Mouse (Mus musculus) thymus, adult 2 months (tissue): ENCODE measurements around the gene Stoml3. TPM values are rescaled to one million over a fixed set of nuclear protein-coding genes. Genes with fewer than 3 reads are reported as not detected.

ENCODE experiments used
- DNase-seq: peaks from one replicate; pipeline ENCODE4 v3.0.0; 2021
- H3K27ac ChIP-seq: fragments of 200-500 bp; 2 replicates; pipeline ENCODE4 v1.5.1; 2012; ENCODE audit warnings: low read length, control low read depth; ENCODE audit not compliant: control insufficient read depth, insufficient read depth
- H3K27me3 ChIP-seq: fragments of 200-500 bp; 2 replicates; pipeline ENCODE4 v1.6.1; 2012; ENCODE audit warnings: mild to moderate bottlenecking, low read length, moderate library complexity, mixed read lengths; ENCODE audit not compliant: control insufficient read depth, insufficient read depth
- H3K36me3 ChIP-seq: fragments of 200-500 bp; 2 replicates; pipeline ENCODE4 v1.6.1; 2012; ENCODE audit warnings: mild to moderate bottlenecking, low read length, moderate library complexity; ENCODE audit not compliant: control insufficient read depth, insufficient read depth
- H3K4me1 ChIP-seq: fragments of 200-500 bp; replicated peaks from 2 replicates; pipeline ENCODE4 v1.6.1; 2012; ENCODE audit warnings: low read length; ENCODE audit not compliant: control insufficient read depth, insufficient read depth
- H3K4me3 ChIP-seq: fragments of 200-500 bp; 2 replicates; pipeline ENCODE4 v1.5.1; 2012; ENCODE audit warnings: mild to moderate bottlenecking, low read length, control low read depth, moderate library complexity; ENCODE audit not compliant: control insufficient read depth, insufficient read depth
- CTCF ChIP-seq: fragments of 200-500 bp; IDR thresholded peaks from 2 replicates; pipeline ENCODE4 v1.5.1; 2012; ENCODE audit warnings: mild to moderate bottlenecking, control low read depth, low read length, moderate library complexity, borderline replicate concordance; ENCODE audit not compliant: control insufficient read depth, poor library complexity, insufficient read depth; ENCODE audit errors: extremely low read depth
- POLR2A ChIP-seq: fragments of 200-500 bp; IDR thresholded peaks from 2 replicates; pipeline ENCODE4 v1.6.1; 2012; ENCODE audit warnings: mild to moderate bottlenecking, low read length, control low read depth, moderate library complexity; ENCODE audit not compliant: control insufficient read depth, poor library complexity, insufficient read depth; ENCODE audit errors: extremely low read depth
- WGBS: fragments of 180-500 bp; shearing (Covaris S2); methylation state at CpG from one replicate; pipeline ENCODE4 v1.1.7; 2018; 5-methylcytosine and 5-hydroxymethylcytosine counted together
- polyA plus RNA-seq: library from polyadenylated mRNA; depleted of rRNA; stranded (reverse); fragments of >200 nt; gene quantifications from 2 replicates; pipeline ENCODE4 v1.2.3, GENCODE M21; 2012

Stoml3 gene
- polyA plus RNA-seq, 1 experiment = 0.16 TPM

DNA sequence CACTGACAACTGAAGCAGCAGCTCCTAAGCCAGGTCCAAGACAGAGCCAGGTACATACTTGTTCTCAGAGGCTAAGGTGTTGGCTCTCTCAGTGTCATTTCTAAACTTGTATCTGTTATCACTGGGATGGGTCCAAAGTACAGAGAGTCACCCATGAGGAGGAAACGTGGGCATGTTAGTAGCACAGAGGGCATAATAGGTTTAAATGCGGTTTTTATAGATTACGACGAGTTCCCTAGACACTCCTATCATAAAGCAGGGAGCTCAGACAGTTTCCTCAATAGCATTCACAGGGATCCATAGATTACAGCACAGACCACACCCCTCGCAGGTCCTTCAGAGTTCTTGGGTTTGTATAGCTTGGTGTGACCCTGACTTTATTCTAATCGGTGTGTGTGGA, 34.4 kb upstream of the Stoml3 start:
- peaks cover 28% of the 10 kb centered on the region for H3K36me3 ChIP-seq
- WGBS = 97% methylated on average over 6 of the region's 6 CpGs
- DNase-seq = no peak

DNA sequence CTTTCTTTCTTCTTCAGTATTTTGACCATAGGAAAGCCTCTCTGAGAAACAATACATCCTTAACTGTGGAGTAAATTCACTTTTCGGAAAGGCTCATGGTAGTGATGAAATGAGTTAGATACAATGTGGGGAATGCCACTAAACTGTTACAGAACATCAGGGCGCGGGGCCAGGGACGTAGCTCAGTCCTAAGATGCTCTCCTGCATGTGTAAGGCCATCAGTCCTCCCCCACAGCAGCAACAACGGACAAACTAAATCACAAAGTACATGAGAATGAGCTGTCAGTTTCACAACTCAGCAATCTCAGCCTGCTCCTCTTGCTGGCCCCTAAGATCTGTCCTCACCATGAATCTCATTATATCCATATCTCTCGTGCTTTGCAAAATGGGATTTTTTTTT, 33.9 kb upstream of the Stoml3 start:
- TF ChIP-seq CTCF (no peak), POLR2A (no peak)
- no peak for DNase-seq
- no peak overlapping the region for H3K4me3 ChIP-seq
- whole genome bisulfite sequencing = 97% methylated on average over 6 of the region's 6 CpGs
- H3K27me3 ChIP-seq = no peaks in the 10 kb centered on the region
- H3K4me1 ChIP-seq = no peaks in the 10 kb centered on the region
- no peak overlapping the region for H3K27ac ChIP-seq
- peaks cover 28% of the 10 kb centered on the region for H3K36me3 ChIP-seq

More for the DNA sequence above, 34.4 kb upstream of the Stoml3 start:
- Histone ChIP-seq H3K27me3 (no peaks in the 10 kb centered on the region), H3K4me3 (no peak overlapping the region), H3K27ac (no peak overlapping the region), H3K4me1 (no peaks in the 10 kb centered on the region)
- TF ChIP-seq POLR2A = no peak
- no peak for TF ChIP-seq CTCF

DNA sequence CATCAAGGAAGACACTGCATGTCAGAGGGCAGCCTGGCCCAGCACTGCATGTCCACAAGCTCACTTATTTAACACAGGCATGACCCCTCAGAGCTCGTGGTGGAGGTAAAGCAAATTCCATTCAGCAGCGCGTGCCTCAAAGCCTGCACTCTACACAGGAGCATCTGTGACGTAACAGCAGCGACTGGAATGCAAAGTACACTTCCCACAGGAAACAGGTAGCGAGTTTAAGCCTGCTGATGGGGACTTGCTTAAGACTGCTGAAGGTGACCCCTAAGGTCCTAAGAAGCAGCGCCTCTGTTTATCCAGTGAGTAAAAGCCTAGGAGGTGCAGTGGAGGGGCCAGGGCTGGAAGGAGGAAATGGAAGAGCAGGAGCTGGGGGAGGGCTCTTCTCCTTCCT, 33.5 kb upstream of the Stoml3 start:
- Histone ChIP-seq H3K4me3 (no peak overlapping the region), H3K4me1 (no peaks in the 10 kb centered on the region), H3K36me3 (peaks cover 28% of the 10 kb centered on the region), H3K27me3 (no peaks in the 10 kb centered on the region), H3K27ac (no peak overlapping the region)
- whole genome bisulfite sequencing = 96% methylated on average over 7 of the region's 7 CpGs
- no peak for DNase-seq
- TF ChIP-seq POLR2A = no peak
- no peak for TF ChIP-seq CTCF

DNA sequence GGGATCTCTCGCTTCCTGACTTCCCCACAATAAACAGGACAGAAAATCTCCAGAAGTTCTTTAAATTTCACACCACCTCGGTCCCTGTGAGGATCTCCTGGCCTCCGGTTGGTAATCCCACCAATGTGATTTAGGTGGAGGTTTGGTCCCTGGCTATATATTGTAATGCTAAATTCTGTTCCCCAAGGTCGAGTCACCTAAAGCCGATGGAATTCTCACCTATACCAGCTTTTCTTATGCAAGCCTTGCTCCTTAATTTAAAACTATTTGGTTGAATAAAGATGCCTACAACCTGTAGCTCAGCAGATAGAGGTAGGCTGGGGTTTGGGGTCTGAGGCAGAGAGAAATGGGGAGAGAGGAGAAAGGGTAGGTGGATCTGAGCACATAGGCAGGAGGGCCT, 30.7 kb upstream of the Stoml3 start:
- WGBS = 98% methylated on average over 5 of the region's 5 CpGs
- no peak for DNase-seq
- Histone ChIP-seq H3K27ac (no peak overlapping the region), H3K4me1 (0 out of 2 replicates have a peak, but pooled peaks cover 2% of the 10 kb centered on the region), H3K27me3 (no peaks in the 10 kb centered on the region), H3K36me3 (peaks cover 11% of the 10 kb centered on the region), H3K4me3 (no peak overlapping the region)
- TF ChIP-seq CTCF (no peak), POLR2A (no peak)

DNA sequence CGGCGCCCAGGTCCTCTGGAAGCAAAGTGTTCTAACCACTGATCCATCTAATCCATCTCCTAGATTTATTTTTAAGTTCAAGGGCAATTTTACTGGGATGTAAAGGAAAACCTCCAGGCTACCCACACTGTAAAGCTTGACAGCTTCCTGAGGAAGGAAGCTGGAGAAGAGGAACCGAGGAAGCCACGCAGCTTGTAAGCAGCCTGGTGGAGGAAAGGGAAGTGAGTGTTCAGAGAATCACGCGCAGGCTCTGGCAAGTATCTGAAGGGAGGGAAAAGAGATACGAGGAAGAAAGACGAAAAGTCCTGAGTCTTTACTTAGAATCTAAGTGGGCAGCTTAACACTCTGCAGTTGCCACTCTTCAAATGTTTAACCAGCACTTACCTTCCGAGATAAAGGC, 28.3 kb upstream of the Stoml3 start:
- H3K27ac ChIP-seq = no peak overlapping the region
- peaks cover 8% of the 10 kb centered on the region for H3K36me3 ChIP-seq
- no peak for TF ChIP-seq CTCF
- no peak for TF ChIP-seq POLR2A
- H3K4me3 ChIP-seq = no peak overlapping the region
- no peaks in the 10 kb centered on the region for H3K27me3 ChIP-seq
- peaks cover 6% of the 10 kb centered on the region; the same call in 1 of the 2 replicates for H3K4me1 ChIP-seq
- WGBS = 68% methylated on average over 9 of the region's 9 CpGs
- DNase-seq = no peak

DNA sequence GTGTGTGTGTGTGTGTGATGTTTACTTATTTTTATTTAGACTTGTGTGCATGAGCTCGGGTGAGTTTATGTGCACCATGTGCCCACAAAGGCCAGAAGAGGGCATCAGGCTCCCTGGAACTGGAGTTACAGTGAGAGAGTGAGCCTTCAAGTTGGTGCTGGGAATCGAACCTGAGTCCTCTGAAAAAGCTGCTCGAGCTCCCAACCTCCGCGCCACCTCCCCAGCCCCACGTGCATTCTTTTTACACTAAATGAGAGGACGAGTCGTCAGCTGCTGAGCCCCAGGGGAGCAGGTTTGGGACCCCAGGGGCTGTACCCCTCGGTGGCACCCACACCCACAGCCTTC, 25.8 kb upstream of the Stoml3 start:
- no peak for TF ChIP-seq POLR2A
- no peak for TF ChIP-seq CTCF
- Histone ChIP-seq H3K36me3 (peaks cover 3% of the 10 kb centered on the region), H3K4me3 (peak overlapping the region; percentile 66), H3K27me3 (no peaks in the 10 kb centered on the region), H3K4me1 (peaks cover 15% of the 10 kb centered on the region), H3K27ac (peak overlapping the region; percentile 65; the same call in 1 of the 2 replicates)
- WGBS = 2% methylated on average over 9 of the region's 9 CpGs
- no peak for DNase-seq
